Mouse (Mus musculus) ES-Bruce4 (cell line): Measurements from ENCODE around the gene Ccdc85c.

Source experiments
- CTCF ChIP-seq: IDR thresholded peaks from one replicate; pipeline ENCODE4 v1.8.1; 2011; ENCODE audit warnings: low read depth, low read length
- EP300 ChIP-seq: IDR thresholded peaks from 2 replicates; pipeline ENCODE4 v1.6.1; 2011; ENCODE audit warnings: low read depth, low read length; ENCODE audit not compliant: insufficient read depth
- POLR2A ChIP-seq: IDR thresholded peaks from one replicate; pipeline ENCODE4 v1.8.1; 2011; ENCODE audit warnings: low read length; ENCODE audit not compliant: insufficient read depth

- no peak for TF ChIP-seq POLR2A
- TF ChIP-seq CTCF = peak; percentile 45
- no peak for TF ChIP-seq EP300
Measured at GRCm38 (mm10) chr12:108297033-108297432, 21.8 kb upstream of the Ccdc85c start.
